Mouse (Mus musculus) erythroid progenitor cell, adult 5-6 weeks (primary cell): ENCODE measurements around the gene Otop3. TPM values are rescaled to one million over a fixed set of nuclear protein-coding genes. Genes with fewer than 3 reads are reported as not detected.

Experiments used
- ATAC-seq: replicated peaks from 2 replicates; pipeline ENCODE4 v1.8.0; 2016; ENCODE audit warnings: moderate number of reproducible peaks, mild to moderate bottlenecking, moderate TSS enrichment, inconsistent platforms; ENCODE audit not compliant: poor library complexity, low FRiP score, severe bottlenecking
- total RNA-seq, 2 experiments: library from RNA; stranded (forward) in 1 of 2; stranded (reverse) in 1 of 2; fragments of 150-400 nt in 1 of 2; fragments of 186-747, 209-891 nt in 1 of 2; gene quantifications; 2 replicates each; pipeline versions ENCODE4 v1.2.3 to v1.2.4; 2015 to 2017; ENCODE audit warnings: low replicate concordance in 2 of 2

Gene Otop3
- total RNA-seq, 2 experiments from 2014 or later = not detected

DNA sequence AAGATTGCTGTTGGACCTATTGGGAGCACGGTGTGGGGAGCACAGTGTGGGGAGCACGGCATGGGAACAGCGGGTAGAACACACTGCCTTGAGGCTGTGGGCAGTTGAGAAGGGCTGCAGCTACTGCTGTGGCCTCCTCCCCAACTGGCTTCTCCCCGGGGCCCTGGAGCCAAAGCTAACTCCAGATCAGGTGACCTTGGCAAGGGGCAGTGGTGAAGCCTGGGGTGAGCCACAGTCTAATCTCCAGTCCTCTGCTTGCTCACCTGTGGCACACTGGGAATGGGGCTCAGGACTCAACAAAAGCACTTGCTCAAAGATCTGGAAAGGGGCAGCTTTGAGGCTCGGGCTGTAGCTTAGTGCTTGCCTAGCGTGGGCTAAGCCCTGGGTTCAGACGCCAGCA is 17.3 kb upstream of the Otop3 start:
- ATAC-seq = no peak

DNA sequence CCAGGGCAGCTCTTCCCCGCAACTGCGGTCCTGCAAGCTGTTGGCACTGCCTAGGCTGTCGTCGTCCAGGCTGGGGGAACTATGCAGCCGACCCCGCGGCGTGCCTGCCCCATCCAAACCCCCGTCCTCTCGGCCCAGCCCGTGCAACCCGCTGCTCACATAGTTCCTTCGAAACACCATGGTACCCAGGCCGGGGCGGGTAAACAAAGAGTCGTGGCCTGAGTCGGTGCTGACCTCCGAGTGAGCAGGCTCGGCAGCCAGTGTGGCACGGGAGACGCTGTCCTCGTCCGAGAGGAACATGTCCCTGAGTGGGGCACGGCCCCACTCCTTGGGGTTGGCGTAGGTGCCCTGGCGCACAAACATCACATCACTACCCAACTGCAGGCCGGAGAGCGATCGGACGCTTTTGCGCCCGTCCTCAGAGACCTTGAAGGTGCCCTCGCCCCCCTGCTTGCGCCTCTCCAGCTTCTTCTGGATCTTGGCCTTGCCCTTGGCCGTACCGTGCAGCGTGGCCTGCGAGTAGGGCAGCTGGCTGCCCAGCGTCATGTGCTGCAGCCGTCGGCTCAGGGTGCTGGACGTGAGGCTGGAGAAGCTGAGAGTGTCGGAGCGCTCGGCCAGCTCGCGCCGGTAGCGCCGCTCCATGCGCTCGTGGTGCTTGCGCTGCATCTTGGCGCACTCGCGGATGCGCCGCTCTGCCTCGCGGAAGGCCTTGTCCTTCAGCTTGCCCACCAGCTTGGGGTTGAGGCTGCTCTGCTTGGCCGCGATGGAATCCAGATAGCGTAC is 16.1 kb upstream of the Otop3 start:
- no peak for ATAC-seq

DNA sequence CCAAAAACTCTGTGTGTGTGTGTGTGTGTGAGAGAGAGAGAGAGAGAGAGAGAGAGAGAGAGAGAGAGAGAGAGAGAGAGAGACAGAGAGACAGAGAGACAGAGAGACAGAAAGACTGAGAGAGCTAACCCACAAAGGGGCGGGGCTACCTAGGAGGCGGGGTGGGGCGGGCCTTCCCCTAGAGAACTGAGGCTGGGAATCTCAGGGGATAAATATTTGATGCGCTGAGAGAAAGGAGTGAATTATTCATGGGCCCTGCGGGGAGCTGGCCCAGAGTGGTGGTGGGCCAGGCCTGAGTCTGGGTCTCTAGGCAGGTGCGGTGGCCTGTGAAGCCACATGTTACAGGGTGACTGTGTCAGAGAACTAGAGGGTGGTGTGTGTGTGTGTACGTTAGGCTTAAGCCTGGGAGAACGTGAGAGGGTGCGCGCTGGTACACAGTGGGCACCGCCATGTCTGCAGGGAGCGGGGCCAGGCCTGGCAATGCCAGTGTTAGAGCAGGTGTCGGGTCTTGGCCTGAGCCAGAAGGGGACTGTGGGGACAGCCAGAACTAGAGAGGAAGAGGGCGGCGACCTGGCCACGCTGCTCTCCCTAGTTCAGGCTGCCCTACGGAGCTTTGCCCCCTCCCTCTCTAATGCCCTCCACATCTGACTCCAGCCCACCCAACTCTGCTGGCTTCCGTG is 14.7 kb upstream of the Otop3 start:
- no peak for ATAC-seq

DNA sequence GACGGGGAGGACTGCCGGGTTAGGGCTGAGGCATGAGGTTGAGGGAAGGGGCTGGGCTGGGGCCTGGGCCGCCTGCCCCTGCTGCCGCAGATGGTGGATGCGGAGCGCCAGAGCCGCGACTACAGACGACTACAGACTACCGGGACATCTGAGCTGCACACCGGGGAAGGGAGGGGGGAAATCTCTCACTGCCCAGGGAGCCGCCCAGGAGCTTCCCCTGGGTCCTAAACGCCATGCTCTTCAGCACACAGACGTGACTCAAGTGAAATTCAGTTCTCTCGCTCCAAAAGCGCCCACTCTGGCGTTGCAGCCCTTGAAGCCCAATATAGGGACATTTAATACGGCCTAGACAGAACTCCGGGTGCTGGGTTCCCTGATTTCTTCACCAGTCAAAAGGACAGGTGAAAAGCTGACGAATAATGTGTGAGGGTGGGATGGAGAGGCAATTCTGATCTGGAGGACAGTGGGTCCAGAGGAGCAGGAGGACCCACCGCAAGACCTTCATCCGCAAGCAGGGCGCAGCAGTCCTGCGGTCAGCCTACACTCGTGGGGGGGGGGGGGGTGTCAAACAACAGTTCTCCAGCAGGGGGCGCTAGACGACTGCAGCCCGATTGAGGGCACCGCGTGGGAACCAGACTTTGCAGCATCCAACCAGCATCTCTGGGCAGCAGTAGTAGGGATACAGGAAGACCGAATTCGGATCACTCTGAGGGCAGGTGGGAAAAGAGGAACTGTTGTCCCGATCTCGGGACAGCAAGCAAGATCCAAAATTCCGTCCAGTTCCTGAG is 12.4 kb upstream of the Otop3 start, which contains the start of gene Ush1g:
Gene Ush1g, minus strand, starts transcription at position 136 of the 788 bp plus-strand sequence.
- ATAC-seq = 0 out of 2 replicates have a peak, but pooled peaks have one; percentile 40

- no peak for ATAC-seq
Observed at GRCm38 (mm10) chr11:115323354-115323753, 11.2 kb upstream of the Otop3 start.

- ATAC-seq = no peak
Observed at GRCm38 (mm10) chr11:115326730-115327129, 7.8 kb upstream of the Otop3 start.

- ATAC-seq = no peak
Observed at GRCm38 (mm10) chr11:115329339-115329738, 5.2 kb upstream of the Otop3 start.

- ATAC-seq = no peak
Observed at GRCm38 (mm10) chr11:115335223-115335622, 692 bp downstream of the Otop3 start.

GRCm38 (mm10) chr11:115336115-115336514 is 1.6 kb downstream of the Otop3 start:
- no peak for ATAC-seq

- ATAC-seq = no peak
Observed at GRCm38 (mm10) chr11:115337350-115337749, 2.8 kb downstream of the Otop3 start.

DNA sequence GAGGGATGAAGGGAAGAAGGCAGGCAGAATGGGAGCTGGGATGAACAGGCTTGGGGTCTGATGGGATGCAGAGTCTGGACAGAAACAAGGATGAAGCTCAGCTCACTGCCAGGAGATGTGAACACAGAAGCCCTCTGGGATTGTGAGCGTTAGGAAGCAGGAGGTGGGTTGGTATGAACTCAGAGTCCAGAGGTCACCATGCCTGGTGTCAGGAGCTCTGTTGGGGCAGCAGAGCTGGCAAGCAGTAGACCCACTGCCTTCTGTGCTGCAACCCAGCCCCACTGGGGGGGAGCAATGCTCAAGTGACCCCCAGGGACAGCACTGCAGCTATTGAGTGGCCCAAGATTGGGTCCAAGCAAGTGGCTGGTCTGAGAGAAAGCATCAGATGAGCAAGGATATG is 3.3 kb downstream of the Otop3 start:
- no peak for ATAC-seq

DNA sequence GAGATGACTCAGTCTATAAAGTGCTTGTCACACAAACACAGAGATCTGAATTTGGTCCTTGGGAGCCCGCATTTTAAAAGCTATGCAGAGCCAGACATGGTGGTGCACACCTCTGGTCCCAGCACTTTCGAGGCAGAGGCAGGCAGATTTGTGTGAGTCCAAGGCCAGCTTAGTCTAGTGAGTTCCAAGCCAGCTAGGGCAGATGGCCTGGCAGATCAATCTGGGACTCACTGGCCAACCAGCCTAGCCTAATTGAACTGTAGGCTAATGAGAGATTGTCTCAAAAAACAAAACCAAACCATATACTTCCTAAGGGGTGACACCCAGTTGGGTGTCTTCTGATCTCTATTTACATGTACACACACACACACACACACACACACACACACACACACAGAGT is 6.7 kb downstream of the Otop3 start:
- ATAC-seq = no peak

DNA sequence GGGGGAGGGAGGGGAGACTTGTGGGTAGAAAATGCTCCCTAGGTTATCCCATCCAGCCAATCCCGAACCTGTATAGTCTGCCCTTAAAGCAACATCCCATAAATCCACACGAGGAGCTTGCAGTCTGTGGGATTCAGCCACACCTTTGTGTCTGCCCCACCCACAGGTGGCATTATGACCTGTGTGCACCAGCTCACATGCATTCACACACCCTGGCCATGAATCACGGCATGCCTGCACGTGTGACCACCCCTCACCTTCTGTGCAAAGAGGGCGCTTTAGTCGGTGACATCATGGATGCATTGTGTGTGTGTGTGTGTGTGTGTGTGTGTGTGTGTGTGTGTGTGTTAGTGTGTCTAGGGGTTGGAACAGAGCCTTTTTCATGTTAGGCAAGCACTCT is 7.3 kb downstream of the Otop3 start:
- no peak for ATAC-seq

DNA sequence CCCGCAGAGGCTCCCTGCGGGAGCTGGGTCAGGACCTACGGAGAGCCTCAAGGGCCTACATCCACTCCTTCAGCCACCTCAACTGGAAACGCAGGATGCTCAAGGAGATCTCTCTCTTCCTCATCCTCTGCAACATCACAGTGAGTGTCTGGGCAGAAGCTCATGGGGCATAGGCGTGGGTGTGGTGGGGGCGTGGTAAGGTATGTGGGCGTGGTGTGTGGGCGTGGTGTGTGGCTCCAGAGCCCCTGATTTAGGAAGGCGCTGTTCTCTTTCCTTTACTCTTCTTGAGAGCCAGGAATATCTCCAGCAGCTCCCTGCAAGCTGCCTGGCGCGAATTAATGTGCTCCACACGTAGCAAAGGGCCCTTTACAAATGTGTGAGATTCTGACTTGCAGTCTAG is 10.4 kb downstream of the Otop3 start:
- ATAC-seq = no peak

- ATAC-seq = no peak
Observed at GRCm38 (mm10) chr11:115345515-115345914, 11.0 kb downstream of the Otop3 start.

- no peak for ATAC-seq
Observed at GRCm38 (mm10) chr11:115348681-115349248, 14.2 kb downstream of the Otop3 start.

- no peak for ATAC-seq
Observed at GRCm38 (mm10) chr11:115349976-115350375, 15.4 kb downstream of the Otop3 start.

DNA sequence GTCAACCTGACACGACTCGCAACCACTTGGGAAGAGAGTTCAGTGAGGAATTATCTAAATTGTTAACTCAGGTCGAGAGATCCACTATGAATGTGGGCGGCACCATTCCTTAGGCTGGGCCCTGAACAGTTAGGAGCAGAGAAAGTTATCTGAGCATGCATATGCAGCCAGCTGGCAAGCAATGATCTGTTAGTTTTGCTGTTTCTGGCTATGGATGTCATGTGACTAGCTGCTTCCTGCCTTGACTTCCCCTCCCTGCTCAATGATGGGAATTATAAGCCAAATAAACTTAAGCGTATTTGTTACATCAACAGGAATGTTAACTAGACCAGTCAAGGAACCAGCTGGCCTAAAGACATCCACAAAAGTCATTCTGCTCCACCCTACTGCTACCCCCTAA is 18.8 kb downstream of the Otop3 start:
- no peak for ATAC-seq

DNA sequence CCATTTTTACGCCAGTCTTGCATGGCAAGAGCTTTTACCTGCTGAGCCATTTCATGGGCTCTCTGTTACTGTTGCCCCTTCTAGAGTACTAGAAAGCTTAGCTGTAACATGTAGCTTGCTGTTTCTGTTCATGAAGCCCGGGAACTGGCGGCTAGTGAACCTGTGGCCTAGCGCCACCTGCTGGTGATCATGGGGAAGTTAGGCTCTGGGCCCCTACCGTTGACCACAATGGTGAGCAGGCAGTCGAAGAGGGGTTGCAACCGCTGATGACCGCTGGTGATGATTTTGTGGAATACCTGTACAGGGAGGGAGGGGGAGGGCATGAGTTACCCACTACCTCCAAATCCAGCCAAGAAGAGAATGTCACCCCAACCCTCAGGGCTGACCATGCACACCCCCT is 19.7 kb downstream of the Otop3 start:
- ATAC-seq = peak; percentile 68

GRCm38 (mm10) chr11:115358468-115358867 is 23.9 kb downstream of the Otop3 start:
- no peak for ATAC-seq
